Mouse (Mus musculus) MEL (cell line): Measurements from ENCODE around the gene Hoxd8.

Source experiments
- CTCF ChIP-seq, 3 experiments: IDR thresholded peaks in 2 of 3; conservative IDR thresholded peaks in 1 of 3; 2 replicates each; pipeline ENCODE4 v1.5.1; 2011 to 2012; ENCODE audit warnings: low read length in 3 of 3, low read depth in 2 of 3, mild to moderate bottlenecking in 2 of 3, improper control_type of control experiment in 1 of 3, inconsistent platforms in 1 of 3, mixed read lengths in 1 of 3, moderate library complexity in 1 of 3; ENCODE audit not compliant: control insufficient read depth in 1 of 3, insufficient read depth in 1 of 3, poor library complexity in 1 of 3, severe bottlenecking in 1 of 3
- HCFC1 ChIP-seq: IDR thresholded peaks from 2 replicates; pipeline ENCODE4 v1.6.1; 2012; ENCODE audit warnings: low read depth, mild to moderate bottlenecking, inconsistent platforms, low read length, improper control_type of control experiment, moderate library complexity
- MAZ ChIP-seq: IDR thresholded peaks from 2 replicates; pipeline ENCODE4 v1.6.1; 2012; ENCODE audit warnings: low read depth, mild to moderate bottlenecking, inconsistent platforms, low read length, improper control_type of control experiment
- NRF1 ChIP-seq: IDR thresholded peaks from 2 replicates; pipeline ENCODE4 v1.6.1; 2014; ENCODE audit warnings: low read depth, mild to moderate bottlenecking, inconsistent platforms, low read length, improper control_type of control experiment, moderate library complexity; ENCODE audit not compliant: poor library complexity, insufficient read depth, severe bottlenecking
- TCF12 ChIP-seq: IDR thresholded peaks from 2 replicates; pipeline ENCODE4 v1.6.1; 2014; ENCODE audit warnings: low read depth, mild to moderate bottlenecking, inconsistent platforms, low read length, improper control_type of control experiment, moderate library complexity
- USF1 ChIP-seq: IDR thresholded peaks from 2 replicates; pipeline ENCODE4 v1.6.1; 2014; ENCODE audit warnings: low read depth, mild to moderate bottlenecking, inconsistent platforms, low read length, improper control_type of control experiment, moderate library complexity

DNA sequence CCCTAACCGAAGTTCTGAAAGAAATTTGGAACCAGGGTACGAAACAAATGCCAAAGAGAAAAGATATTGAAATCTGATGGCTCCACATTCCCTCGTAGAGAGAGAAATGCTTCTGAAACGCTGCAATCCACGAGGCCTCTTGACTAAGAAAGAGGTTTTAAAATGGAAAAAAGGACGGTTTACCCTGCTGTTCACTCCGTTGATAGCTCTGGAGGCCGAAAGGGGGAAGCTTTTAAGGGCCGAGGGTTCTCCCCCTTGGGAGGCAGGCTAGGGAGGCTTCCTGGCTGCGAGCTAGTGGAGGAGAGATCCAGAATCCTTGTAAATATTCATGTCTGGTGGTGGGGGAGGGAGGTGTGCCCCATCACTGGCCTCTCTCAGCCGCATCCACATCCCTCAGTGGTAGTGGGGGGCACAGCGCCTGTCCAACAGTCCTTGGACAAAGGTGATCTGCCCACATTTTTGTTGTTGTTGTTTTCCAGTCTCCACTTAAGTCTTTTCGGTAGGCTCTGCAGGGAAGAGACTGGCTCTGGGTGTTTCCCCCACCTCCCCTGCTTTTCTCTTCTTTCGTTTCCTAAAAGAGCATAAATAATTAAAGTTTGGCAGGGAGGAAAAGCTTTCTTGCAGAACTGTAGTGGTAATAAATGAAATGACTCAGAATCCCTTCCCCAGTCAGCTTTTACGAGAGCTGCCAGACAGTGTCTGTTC is 25.4 kb upstream of the Hoxd8 start, which contains the start of gene Hoxd11:
- TF ChIP-seq USF1 (no peak), HCFC1 (no peak), TCF12 (no peak), CTCF (IDR thresholded peaks at IDR 0.05 in 2 of 3, conservative IDR thresholded peaks at IDR 0.05 in 1 of 3; ENCODE audit: control insufficient read depth in 1 of 3, insufficient read depth in 1 of 3, low read depth in 2 of 3, low read length in 3 of 3, poor library complexity in 1 of 3, severe bottlenecking in 1 of 3) (no peak), NRF1 (no peak), MAZ (no peak)
